Mouse (Mus musculus) erythroblast, embryonic 14.5 days (primary cell): ENCODE measurements around the gene Fam49a. TPM values are rescaled to one million over a fixed set of nuclear protein-coding genes. Genes with fewer than 3 reads are reported as not detected.

Experiments
- H3K27me3 ChIP-seq: 2 replicates; pipeline ENCODE4 v1.6.1; 2012; ENCODE audit warnings: inconsistent platforms; ENCODE audit not compliant: control insufficient read depth
- H3K36me3 ChIP-seq: 2 replicates; pipeline ENCODE4 v1.6.1; 2012; ENCODE audit warnings: mild to moderate bottlenecking, inconsistent platforms; ENCODE audit not compliant: control insufficient read depth
- H3K4me1 ChIP-seq: 2 replicates; pipeline ENCODE4 v1.6.1; 2012; ENCODE audit warnings: inconsistent platforms; ENCODE audit not compliant: control insufficient read depth
- H3K4me3 ChIP-seq: replicated peaks from 2 replicates; pipeline ENCODE3; 2012; ENCODE audit warnings: moderate library complexity, mild to moderate bottlenecking, inconsistent platforms
- H3K9me3 ChIP-seq: 2 replicates; pipeline ENCODE4 v1.6.1; 2012; ENCODE audit warnings: low read length, inconsistent platforms, mixed read lengths; ENCODE audit not compliant: control insufficient read depth
- GATA1 ChIP-seq: IDR thresholded peaks from 2 replicates; pipeline ENCODE4 v1.6.1; 2012; ENCODE audit warnings: low read length, inconsistent platforms, mixed read lengths
- TAL1 ChIP-seq: IDR thresholded peaks from 3 replicates; pipeline ENCODE4 v1.6.1; 2012; ENCODE audit warnings: low read length, inconsistent platforms, mixed read lengths
- polyA plus RNA-seq: library from polyadenylated mRNA; stranded (reverse); fragments of >175 nt; gene quantifications from 2 replicates; pipeline ENCODE4 v1.2.3, GENCODE M21; 2012

Fam49a gene
- polyA plus RNA-seq, 1 experiment, result under 0.01 TPM

- Histone ChIP-seq H3K9me3 (no peaks in the 10 kb centered on the region), H3K4me3 (no peak overlapping the region), H3K36me3 (no peaks in the 10 kb centered on the region), H3K27me3 (no peaks in the 10 kb centered on the region), H3K4me1 (no peaks in the 10 kb centered on the region)
- TF ChIP-seq GATA1 (no peak), TAL1 (no peak)
Measured at GRCm38 (mm10) chr12:12284521-12284920, 22.6 kb downstream of the Fam49a start.

- Histone ChIP-seq H3K4me1 (no peaks in the 10 kb centered on the region), H3K27me3 (no peaks in the 10 kb centered on the region), H3K36me3 (no peaks in the 10 kb centered on the region), H3K4me3 (no peak overlapping the region), H3K9me3 (no peaks in the 10 kb centered on the region)
- TF ChIP-seq TAL1, result no peak
- no peak for TF ChIP-seq GATA1
Measured at GRCm38 (mm10) chr12:12287131-12287786, 25.3 kb downstream of the Fam49a start.

- H3K9me3 ChIP-seq, result no peaks in the 10 kb centered on the region
- H3K4me3 ChIP-seq, result no peak overlapping the region
- no peaks in the 10 kb centered on the region for H3K4me1 ChIP-seq
- no peak for TF ChIP-seq TAL1
- TF ChIP-seq GATA1, result no peak
- H3K27me3 ChIP-seq, result no peaks in the 10 kb centered on the region
- no peaks in the 10 kb centered on the region for H3K36me3 ChIP-seq
Measured at GRCm38 (mm10) chr12:12287787-12288132, 25.8 kb downstream of the Fam49a start.

- Histone ChIP-seq H3K9me3 (no peaks in the 10 kb centered on the region), H3K36me3 (no peaks in the 10 kb centered on the region), H3K4me1 (no peaks in the 10 kb centered on the region), H3K27me3 (no peaks in the 10 kb centered on the region), H3K4me3 (no peak overlapping the region)
- TF ChIP-seq TAL1, result no peak
- no peak for TF ChIP-seq GATA1
Measured at GRCm38 (mm10) chr12:12288586-12288985, 26.6 kb downstream of the Fam49a start.

- no peak for TF ChIP-seq TAL1
- TF ChIP-seq GATA1, result no peak
- Histone ChIP-seq H3K27me3 (no peaks in the 10 kb centered on the region), H3K4me3 (no peak overlapping the region), H3K4me1 (no peaks in the 10 kb centered on the region), H3K9me3 (no peaks in the 10 kb centered on the region), H3K36me3 (no peaks in the 10 kb centered on the region)
Measured at GRCm38 (mm10) chr12:12289636-12290035, 27.7 kb downstream of the Fam49a start.

- TF ChIP-seq TAL1 (no peak), GATA1 (no peak)
- no peaks in the 10 kb centered on the region for H3K36me3 ChIP-seq
- no peak overlapping the region for H3K4me3 ChIP-seq
- H3K27me3 ChIP-seq, result no peaks in the 10 kb centered on the region
- H3K9me3 ChIP-seq, result no peaks in the 10 kb centered on the region
- no peaks in the 10 kb centered on the region for H3K4me1 ChIP-seq
Measured at GRCm38 (mm10) chr12:12292043-12292618, 30.2 kb downstream of the Fam49a start.

- TF ChIP-seq TAL1, result no peak
- no peak for TF ChIP-seq GATA1
Measured at GRCm38 (mm10) chr12:12294380-12295171, 32.6 kb downstream of the Fam49a start.

GRCm38 (mm10) chr12:12298451-12298850, 36.5 kb downstream of the Fam49a start:
- H3K9me3 ChIP-seq, result no peaks in the 10 kb centered on the region
- H3K36me3 ChIP-seq, result no peaks in the 10 kb centered on the region
- H3K4me3 ChIP-seq, result no peak overlapping the region
- H3K27me3 ChIP-seq, result no peaks in the 10 kb centered on the region
- no peaks in the 10 kb centered on the region for H3K4me1 ChIP-seq
- TF ChIP-seq TAL1 (no peak), GATA1 (no peak)

More at GRCm38 (mm10) chr12:12294380-12295171, 32.6 kb downstream of the Fam49a start:
- no peaks in the 10 kb centered on the region for H3K36me3 ChIP-seq
- no peaks in the 10 kb centered on the region for H3K9me3 ChIP-seq
- no peaks in the 10 kb centered on the region for H3K27me3 ChIP-seq
- H3K4me1 ChIP-seq, result no peaks in the 10 kb centered on the region
- H3K4me3 ChIP-seq, result no peak overlapping the region

- Histone ChIP-seq H3K4me3 (no peak overlapping the region), H3K36me3 (no peaks in the 10 kb centered on the region), H3K9me3 (no peaks in the 10 kb centered on the region), H3K27me3 (no peaks in the 10 kb centered on the region), H3K4me1 (no peaks in the 10 kb centered on the region)
- TF ChIP-seq GATA1, result no peak
- no peak for TF ChIP-seq TAL1
Measured at GRCm38 (mm10) chr12:12299303-12299702, 37.4 kb downstream of the Fam49a start.
